Mouse (Mus musculus) T-cell, adult 66 days (primary cell): ENCODE measurements around the gene Olfr1303. TPM values are rescaled to one million over a fixed set of nuclear protein-coding genes. Genes with fewer than 3 reads are reported as not detected.

ENCODE experiments used
- total RNA-seq, 2 experiments: library from RNA; stranded (reverse); gene quantifications; 3 replicates in 1 of 2; 4 replicates in 1 of 2; pipeline ENCODE4 v1.2.4; 2023

Gene Olfr1303
- total RNA-seq, result not detected

GRCm38 (mm10) chr2:111820240-111820639, at the start of gene Olfr1303:
Olfr1303 (minus strand) TSS chr2:111820340.

GRCm38 (mm10) chr2:111777129-111777528, 43.0 kb downstream of the Olfr1303 start, which contains the start of gene Olfr1302:
Olfr1302 (plus strand) TSS chr2:111777429.

Other genes starting within 250 kb of the Olfr1303 start
- not detected for gene Olfr1297, start 193.8 kb downstream of the Olfr1303 start, total RNA-seq
- not detected for gene Olfr1298, start 171.1 kb downstream of the Olfr1303 start, total RNA-seq
- gene Olfr1299, start 158.9 kb downstream of the Olfr1303 start, total RNA-seq, result not detected
- gene Olfr1301, start 69.3 kb downstream of the Olfr1303 start, total RNA-seq, result not detected
- gene Olfr1302, start 42.9 kb downstream of the Olfr1303 start, total RNA-seq, result not detected
- gene Olfr1305, start 56.8 kb upstream of the Olfr1303 start, total RNA-seq, result not detected
- gene Olfr1306, start 95.9 kb upstream of the Olfr1303 start, total RNA-seq, result not detected
- gene Olfr1307, start 129.1 kb upstream of the Olfr1303 start, total RNA-seq, result under 1 TPM; 0.15 to 0.17 TPM
- gene Olfr1308, start 144.6 kb upstream of the Olfr1303 start, total RNA-seq, result not detected
- not detected for gene Olfr1309, start 169.9 kb upstream of the Olfr1303 start, total RNA-seq
- gene Olfr1310, start 192.4 kb upstream of the Olfr1303 start, total RNA-seq, result not detected
- gene Olfr1311, start 204.1 kb upstream of the Olfr1303 start, total RNA-seq, result not detected
- not detected for gene Olfr1312, start 229.9 kb upstream of the Olfr1303 start, total RNA-seq